Mouse (Mus musculus): ENCODE data around the gene Ddi2.

GRCm38 (mm10) chr4:141763476-141763875 is 40.3 kb upstream of the Ddi2 start:
- TF ChIP-seq POLR2A (IDR thresholded peaks at IDR 0.05; ENCODE audit: low read depth, low read length) (no peak), CTCF (IDR thresholded peaks at IDR 0.05; ENCODE audit: extremely low read depth, insufficient read length, insufficient replicate concordance, low read depth, low read length) (no peak)
